Mouse (Mus musculus) cerebellum, adult 2 months (tissue): ENCODE data around the gene Adsl.

ENCODE experiments used
- CTCF ChIP-seq: fragments of 200-500 bp; IDR thresholded peaks from 2 replicates; pipeline ENCODE4 v1.5.1; 2011; ENCODE audit warnings: low read depth, mild to moderate bottlenecking, control low read depth, low read length, moderate library complexity, borderline replicate concordance; ENCODE audit not compliant: insufficient read depth
- POLR2A ChIP-seq: fragments of 200-500 bp; IDR thresholded peaks from 2 replicates; pipeline ENCODE4 v1.6.1; 2011; ENCODE audit warnings: low read length, control low read depth, borderline replicate concordance; ENCODE audit not compliant: insufficient read depth

GRCm38 (mm10) chr15:80988331-80988730 lies 40.0 kb downstream of the Adsl start:
- TF ChIP-seq POLR2A (no peak), CTCF (no peak)
